Mouse (Mus musculus): ENCODE measurements around the gene Vps13d.

- TF ChIP-seq CTCF (IDR thresholded peaks at IDR 0.05) (no peak), EP300 (IDR thresholded peaks at IDR 0.05) (no peak)
These were observed 22.2 kb upstream of the Vps13d start for GRCm38 (mm10) chr4:145217046-145217445.
